Mouse (Mus musculus): Measurements from ENCODE around the gene F2rl2.

Gene F2rl2

DNA sequence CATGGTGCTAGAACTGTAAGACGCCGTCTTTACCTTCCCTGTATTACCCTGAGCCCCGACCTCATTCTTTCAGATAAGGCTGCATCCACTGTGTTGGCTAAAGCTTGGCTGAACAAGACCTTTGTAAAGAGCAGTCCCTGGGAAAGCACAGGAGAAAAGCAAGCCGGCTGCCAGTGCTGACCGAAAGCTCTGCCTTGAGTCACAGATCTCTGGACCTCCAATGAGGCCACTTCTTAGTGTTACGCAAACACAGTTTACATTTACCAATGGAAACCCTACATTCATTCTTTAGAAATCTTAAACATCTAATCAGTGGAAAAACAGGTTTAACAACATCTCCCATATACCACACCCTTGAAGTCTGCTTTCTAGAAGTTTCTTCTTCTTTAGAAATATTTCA lies 8.9 kb downstream of the F2rl2 start:
- no peak for DNase-seq

- no peak for DNase-seq
Measured at GRCm38 (mm10) chr13:95712054-95712453, 15.4 kb downstream of the F2rl2 start.

GRCm38 (mm10) chr13:95712570-95713268 lies 16.1 kb downstream of the F2rl2 start:
- DNase-seq: no peak

GRCm38 (mm10) chr13:95714271-95714975 lies 17.8 kb downstream of the F2rl2 start:
- no peak for DNase-seq

DNA sequence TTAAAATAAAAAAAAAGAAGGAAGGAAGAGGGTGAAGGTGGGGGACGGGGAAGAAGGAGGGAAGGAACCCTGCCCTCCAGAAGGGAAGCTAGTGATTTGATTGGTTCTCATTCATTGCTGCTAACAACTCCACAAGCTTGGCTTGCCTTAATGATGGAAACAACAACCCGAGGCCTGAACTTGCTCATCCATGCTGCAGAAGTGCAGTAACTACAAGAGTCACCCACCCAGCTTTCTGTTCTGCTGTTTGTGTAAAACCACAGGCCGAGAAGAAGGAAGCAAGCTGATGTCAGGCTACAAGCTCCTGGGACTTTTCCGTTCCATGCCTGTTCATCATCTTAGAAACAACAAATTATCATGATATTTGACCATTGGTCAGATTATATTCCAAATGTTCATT lies 18.7 kb downstream of the F2rl2 start:
- DNase-seq: no peak

- peak; percentile 11 to 57 for DNase-seq
Measured at GRCm38 (mm10) chr13:95719320-95720232, 22.9 kb downstream of the F2rl2 start.

DNA sequence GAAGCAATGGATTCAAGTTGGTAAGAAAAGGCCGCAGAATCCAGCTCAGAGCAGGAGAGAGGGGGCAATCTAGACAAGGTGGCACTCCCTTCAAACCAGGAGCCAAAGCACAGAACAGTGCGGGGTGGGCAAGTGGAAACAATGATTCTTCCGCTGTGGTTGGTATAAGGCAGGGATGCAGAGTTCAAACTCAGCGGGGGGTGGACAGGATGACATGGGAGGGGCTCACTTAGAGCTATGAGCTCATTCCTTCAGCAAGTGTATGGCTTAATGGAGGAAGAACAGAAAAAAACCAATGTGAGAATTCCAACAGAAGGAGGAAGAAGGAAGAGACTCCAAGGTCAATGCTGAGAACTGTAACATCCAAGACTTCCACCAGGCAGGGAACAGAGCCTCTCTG lies 33.8 kb downstream of the F2rl2 start:
- DNase-seq: no peak

GRCm38 (mm10) chr13:95739651-95740050 lies 43.0 kb downstream of the F2rl2 start:
- no peak for DNase-seq

- no peak for DNase-seq
Measured at GRCm38 (mm10) chr13:95741813-95742689, 45.4 kb downstream of the F2rl2 start.

DNA sequence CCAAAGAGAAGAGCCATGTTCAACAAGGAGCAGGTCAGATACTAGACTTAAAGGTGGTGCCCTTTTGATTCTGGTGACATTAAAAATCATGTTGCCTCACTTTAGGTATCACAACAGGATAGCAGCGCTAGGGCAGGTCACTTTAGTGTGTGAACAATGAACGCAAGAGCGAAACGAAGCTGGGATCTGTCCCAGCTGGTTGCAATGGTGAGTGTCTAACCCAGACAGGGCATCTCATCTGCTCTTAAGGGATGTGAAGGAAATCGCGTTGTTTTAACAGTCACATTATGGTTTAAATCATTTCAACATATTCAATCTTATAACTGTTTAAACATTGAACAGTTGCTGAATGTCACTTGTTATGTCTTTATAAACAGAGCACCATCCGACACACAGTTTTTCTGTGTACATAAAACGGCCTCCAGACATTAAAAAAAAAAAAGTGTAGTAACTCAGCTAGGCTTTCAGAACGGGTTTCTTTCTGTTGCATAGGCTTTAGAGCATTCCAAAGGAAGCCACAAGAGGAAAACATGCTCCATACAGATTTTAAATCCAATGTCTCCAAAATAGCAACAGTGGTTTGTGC lies 46.3 kb downstream of the F2rl2 start:
- no peak for DNase-seq

DNA sequence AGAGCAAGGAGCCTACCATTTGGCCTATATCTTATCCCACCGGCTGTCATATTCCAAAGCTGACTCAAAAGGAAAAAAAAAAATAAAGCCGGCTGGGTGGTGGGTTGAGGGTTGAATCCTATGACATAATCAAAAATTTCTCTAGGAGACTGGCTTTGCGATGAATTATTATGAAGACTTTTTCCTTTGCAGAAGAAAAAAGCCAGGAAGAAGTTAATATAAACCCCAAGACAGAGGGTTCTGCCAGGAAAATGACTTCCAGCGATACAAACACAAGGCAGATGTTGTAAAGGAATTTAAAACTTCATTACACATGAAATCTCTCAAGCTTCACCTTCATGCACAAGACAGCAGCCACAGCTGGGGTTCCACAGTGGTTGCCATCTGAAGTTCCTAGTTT lies 48.8 kb downstream of the F2rl2 start:
- no peak for DNase-seq

- peak; percentile 10 to 61 for DNase-seq
Measured at GRCm38 (mm10) chr13:95746509-95746908, 49.9 kb downstream of the F2rl2 start.

- no peak for DNase-seq
Measured at GRCm38 (mm10) chr13:95747101-95747500, 50.4 kb downstream of the F2rl2 start.

DNA sequence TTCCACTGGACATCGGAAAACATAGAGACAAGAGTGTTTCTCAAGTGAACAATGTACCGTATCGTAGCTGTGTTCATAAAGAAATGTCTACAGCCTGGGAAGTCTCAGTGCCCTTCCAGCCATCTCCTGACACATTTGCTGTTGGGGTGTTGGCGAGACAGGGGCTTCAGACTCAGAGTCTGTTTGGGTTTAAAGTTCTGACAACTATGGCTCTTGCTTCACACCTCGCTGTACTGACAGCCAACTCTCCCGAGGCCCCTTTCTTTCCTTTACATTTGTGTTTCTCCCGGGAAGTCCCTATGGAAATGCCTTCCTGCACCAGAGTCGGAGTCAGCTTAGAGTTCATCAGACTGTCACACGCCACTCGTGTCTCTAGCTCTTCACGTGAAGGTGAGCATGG lies 50.9 kb downstream of the F2rl2 start:
- no peak for DNase-seq

Measured in spleen, adult 18-20 months (tissue).